Mouse (Mus musculus): ENCODE results near the gene Zcwpw1. TPM values are rescaled to one million over a fixed set of nuclear protein-coding genes. Genes with fewer than 3 reads are reported as not detected.
"Not testable (repeated sequence)": the region's sequence is repeated elsewhere in the genome, so short reads cannot be mapped to it uniquely, and the experiment has no call there.

Gene Zcwpw1
- polyA plus RNA-seq, 1 experiment, result 11.3 TPM

DNA sequence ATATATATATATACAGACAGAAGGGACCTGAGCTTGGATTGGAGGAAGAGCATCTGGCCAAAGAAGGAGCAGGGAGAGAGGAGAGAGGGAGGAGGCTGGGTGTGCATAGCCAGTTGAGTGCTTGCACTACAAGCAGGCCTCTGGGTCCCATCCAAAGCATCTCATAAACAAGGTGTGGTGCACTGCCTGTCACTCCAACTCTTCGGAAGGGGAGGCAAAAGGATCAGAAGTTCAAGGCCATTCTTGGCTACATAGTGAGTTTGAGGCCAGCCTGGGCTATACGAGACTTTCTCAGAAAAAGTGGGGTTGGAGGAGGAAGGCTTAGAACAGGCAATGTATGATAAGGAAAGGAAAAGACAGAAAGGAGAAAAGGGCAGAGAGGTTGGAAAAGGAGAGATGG, 38.4 kb downstream of the Zcwpw1 start:
- H3K4me1 ChIP-seq (ENCODE audit: control insufficient read depth, insufficient read depth, low read length), result no peaks in the 10 kb centered on the region
- no peak overlapping the region for H3K27ac ChIP-seq (ENCODE audit: insufficient read depth, low read length)
- no peak for TF ChIP-seq POLR2A (IDR thresholded peaks at IDR 0.05; ENCODE audit: extremely low read depth, insufficient read depth, low read length)
- TF ChIP-seq CTCF (IDR thresholded peaks at IDR 0.05; ENCODE audit: extremely low read depth, insufficient read depth, low read length), result no peak
- H3K4me3 ChIP-seq (ENCODE audit: insufficient read depth, low read length), result no peak overlapping the region

DNA sequence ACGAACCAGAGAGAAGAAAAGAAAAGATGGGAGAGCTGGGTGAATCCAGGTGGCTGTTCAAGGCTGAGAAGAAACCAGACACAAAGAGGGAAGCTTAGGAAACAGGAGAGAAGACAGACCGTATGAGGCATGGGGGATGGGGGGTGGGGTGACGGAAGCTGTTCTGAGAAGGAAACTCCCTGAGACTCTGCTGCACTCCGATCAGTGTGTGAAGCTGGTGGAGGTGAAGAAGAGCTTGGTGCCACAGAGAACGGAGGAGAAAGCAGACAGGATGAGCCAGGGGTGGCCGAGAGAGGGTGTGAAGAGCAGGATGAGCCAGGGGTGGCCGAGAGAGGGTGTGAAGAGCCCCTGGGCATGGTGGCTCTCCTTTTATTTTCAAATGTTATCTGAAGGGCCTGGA, 38.8 kb downstream of the Zcwpw1 start:
- no peak for TF ChIP-seq CTCF (IDR thresholded peaks at IDR 0.05; ENCODE audit: extremely low read depth, insufficient read depth, low read length)
- TF ChIP-seq POLR2A (IDR thresholded peaks at IDR 0.05; ENCODE audit: extremely low read depth, insufficient read depth, low read length), result no peak
- H3K4me3 ChIP-seq (ENCODE audit: insufficient read depth, low read length), result no peak overlapping the region
- H3K4me1 ChIP-seq (ENCODE audit: control insufficient read depth, insufficient read depth, low read length), result no peaks in the 10 kb centered on the region
- H3K27ac ChIP-seq (ENCODE audit: insufficient read depth, low read length), result no peak overlapping the region

DNA sequence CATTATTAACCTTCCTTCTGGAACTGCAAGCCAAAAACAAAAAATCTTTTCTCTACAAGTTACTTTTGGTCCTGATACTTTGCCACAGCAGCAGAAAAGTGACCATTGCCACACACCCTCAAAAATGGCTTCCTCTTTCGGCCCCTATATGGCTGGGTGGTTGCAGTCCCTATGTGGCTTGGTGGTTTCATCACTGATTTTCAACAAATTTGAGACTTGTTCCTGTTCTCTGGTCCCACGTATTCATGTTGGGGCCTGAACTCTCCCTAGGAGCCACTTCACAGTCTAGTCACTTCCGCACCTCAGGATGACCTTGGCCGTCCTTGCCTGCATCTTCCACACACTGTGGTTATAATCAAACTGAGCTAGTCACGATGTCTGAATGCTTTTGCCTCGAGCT, 41.1 kb downstream of the Zcwpw1 start:
- no peak for TF ChIP-seq POLR2A (IDR thresholded peaks at IDR 0.05; ENCODE audit: extremely low read depth, insufficient read depth, low read length)
- no peak for TF ChIP-seq CTCF (IDR thresholded peaks at IDR 0.05; ENCODE audit: extremely low read depth, insufficient read depth, low read length)
- no peak overlapping the region for H3K4me3 ChIP-seq (ENCODE audit: insufficient read depth, low read length)
- H3K27ac ChIP-seq (ENCODE audit: insufficient read depth, low read length), result no peak overlapping the region
- no peaks in the 10 kb centered on the region for H3K4me1 ChIP-seq (ENCODE audit: control insufficient read depth, insufficient read depth, low read length)

DNA sequence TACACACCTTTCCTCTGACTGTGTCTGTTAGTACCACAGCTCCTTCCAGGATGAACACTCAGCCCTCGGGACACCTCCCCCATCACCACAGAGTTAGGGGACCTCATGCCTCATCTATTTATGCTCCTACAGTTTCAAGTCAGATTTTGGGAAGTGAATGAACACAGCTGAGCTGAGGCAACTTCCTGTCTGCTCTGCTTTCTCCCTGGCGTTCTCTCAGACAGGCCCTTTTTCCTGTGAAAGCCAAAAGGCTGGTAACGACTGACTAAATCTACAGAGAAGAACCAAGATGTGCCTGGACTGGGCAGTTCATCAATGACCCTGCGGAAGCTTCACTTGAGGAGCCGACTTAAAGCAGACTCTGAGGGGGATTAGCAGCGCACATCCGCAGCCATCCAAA, 42.6 kb downstream of the Zcwpw1 start:
- H3K27ac ChIP-seq (ENCODE audit: insufficient read depth, low read length), result 0 out of 2 replicates have a peak overlapping the region, but pooled peaks have one; percentile 5
- TF ChIP-seq POLR2A (IDR thresholded peaks at IDR 0.05; ENCODE audit: extremely low read depth, insufficient read depth, low read length) (no peak), CTCF (IDR thresholded peaks at IDR 0.05; ENCODE audit: extremely low read depth, insufficient read depth, low read length) (no peak)

DNA sequence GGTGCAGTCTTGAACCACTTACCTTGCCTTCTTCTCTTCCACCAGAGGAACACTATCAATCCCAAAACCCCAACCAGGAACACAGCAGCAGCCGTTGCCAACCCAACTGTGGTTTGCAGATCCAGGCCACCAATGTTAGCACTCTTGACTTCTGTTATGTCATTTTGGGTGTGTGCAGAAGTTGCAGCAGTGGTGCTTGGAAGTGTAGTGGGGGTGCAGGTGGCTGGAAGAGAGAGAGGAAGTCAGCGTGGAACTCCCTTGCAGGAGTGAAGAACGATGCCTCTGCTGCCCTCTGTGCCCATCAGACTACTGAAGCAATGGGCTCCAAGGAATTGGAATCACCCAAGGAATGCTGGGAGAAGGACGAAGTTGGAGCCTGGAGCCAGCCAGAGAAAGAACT, 43.5 kb downstream of the Zcwpw1 start:
- no peak for TF ChIP-seq POLR2A (IDR thresholded peaks at IDR 0.05; ENCODE audit: extremely low read depth, insufficient read depth, low read length)
- no peak for TF ChIP-seq CTCF (IDR thresholded peaks at IDR 0.05; ENCODE audit: extremely low read depth, insufficient read depth, low read length)

More for the DNA sequence above, 42.6 kb downstream of the Zcwpw1 start:
- no peak overlapping the region for H3K4me3 ChIP-seq (ENCODE audit: insufficient read depth, low read length)
- H3K4me1 ChIP-seq (ENCODE audit: control insufficient read depth, insufficient read depth, low read length), result no peaks in the 10 kb centered on the region

DNA sequence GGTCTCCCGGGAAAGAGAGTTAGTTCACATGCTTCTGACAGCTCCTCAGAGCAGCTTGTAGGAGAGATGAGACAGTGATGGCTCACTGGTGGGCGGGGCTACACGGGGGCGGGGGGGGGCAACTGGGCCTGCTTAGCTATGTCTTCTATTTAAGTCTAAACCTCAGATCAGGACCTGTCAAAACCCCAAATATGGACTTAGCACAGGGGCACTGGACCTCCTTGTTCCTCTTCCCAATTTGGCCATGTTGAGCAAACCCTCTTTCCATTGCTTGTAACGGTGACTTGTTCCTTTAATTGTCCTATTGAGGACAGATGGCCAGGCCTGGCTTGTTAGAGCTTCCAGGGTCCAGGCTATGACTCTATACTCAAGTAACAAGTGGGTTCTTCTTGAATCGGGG, 43.9 kb downstream of the Zcwpw1 start:
- TF ChIP-seq CTCF (IDR thresholded peaks at IDR 0.05; ENCODE audit: extremely low read depth, insufficient read depth, low read length), result no peak
- no peak for TF ChIP-seq POLR2A (IDR thresholded peaks at IDR 0.05; ENCODE audit: extremely low read depth, insufficient read depth, low read length)
- Histone ChIP-seq H3K27ac (ENCODE audit: insufficient read depth, low read length) (no peak overlapping the region), H3K4me1 (ENCODE audit: control insufficient read depth, insufficient read depth, low read length) (no peaks in the 10 kb centered on the region), H3K4me3 (ENCODE audit: insufficient read depth, low read length) (no peak overlapping the region)

More for the DNA sequence above, 43.5 kb downstream of the Zcwpw1 start:
- Histone ChIP-seq H3K4me1 (ENCODE audit: control insufficient read depth, insufficient read depth, low read length) (no peaks in the 10 kb centered on the region), H3K4me3 (ENCODE audit: insufficient read depth, low read length) (no peak overlapping the region), H3K27ac (ENCODE audit: insufficient read depth, low read length) (peak overlapping the region; percentile 5; the same call in 1 of the 2 replicates)

DNA sequence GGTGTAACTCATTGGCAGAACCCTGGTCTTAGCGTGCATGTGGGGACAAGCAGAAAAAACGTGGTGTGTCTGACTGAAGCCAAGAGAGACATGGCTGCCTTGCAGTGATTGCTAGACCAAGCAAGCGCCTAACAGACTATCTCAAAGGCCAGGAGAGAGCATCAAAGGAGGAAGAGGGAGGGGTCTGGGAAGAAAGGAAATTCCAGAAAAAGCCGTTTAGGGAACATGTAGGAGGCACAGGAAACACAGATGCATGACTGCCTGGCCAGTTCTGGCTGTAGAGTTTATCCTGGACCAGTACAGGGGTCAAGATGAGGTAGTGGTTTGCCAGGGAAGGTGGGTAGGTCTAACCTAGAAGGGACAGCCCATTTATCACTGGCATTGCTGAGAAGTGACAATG, 45.9 kb downstream of the Zcwpw1 start:
- TF ChIP-seq CTCF (IDR thresholded peaks at IDR 0.05; ENCODE audit: extremely low read depth, insufficient read depth, low read length) (no peak), POLR2A (IDR thresholded peaks at IDR 0.05; ENCODE audit: extremely low read depth, insufficient read depth, low read length) (no peak)
- Histone ChIP-seq H3K27ac (ENCODE audit: insufficient read depth, low read length) (no peak overlapping the region), H3K4me3 (ENCODE audit: insufficient read depth, low read length) (no peak overlapping the region), H3K4me1 (ENCODE audit: control insufficient read depth, insufficient read depth, low read length) (no peaks in the 10 kb centered on the region)

DNA sequence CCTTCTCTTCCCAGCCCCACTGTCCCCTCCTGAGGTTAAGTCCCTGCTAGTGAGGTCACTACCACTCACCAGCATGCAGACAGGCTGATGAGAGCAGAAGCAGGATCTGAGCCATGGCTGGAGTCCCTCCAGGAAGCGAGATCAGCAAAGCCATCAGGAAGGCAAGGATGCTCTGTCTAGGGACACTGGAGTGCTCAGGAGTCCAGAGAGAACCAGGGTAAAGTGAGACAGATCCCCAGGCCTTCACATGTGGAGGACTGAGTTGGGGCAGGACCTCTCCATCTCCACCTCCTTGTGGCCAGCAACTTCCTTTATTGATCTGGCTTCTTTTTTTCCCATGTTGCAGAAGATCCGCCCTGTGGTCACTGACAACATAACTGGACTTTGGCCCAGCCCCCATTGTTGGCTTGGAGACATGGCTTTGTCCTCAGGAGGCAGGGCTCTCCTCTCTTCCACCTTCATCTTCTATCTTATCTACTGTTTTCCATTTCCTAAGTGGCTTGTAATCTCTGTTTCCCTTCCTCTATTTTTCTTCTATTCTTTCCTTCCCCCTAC, 48.4 kb downstream of the Zcwpw1 start, which contains the start of gene Pilra:
Pilra (minus strand) TSS at position 316 of the 555 bp plus-strand sequence.
- not testable (repeated sequence) for H3K4me3 ChIP-seq (ENCODE audit: insufficient read depth, low read length); H3K4me1 ChIP-seq (ENCODE audit: control insufficient read depth, insufficient read depth, low read length); H3K27ac ChIP-seq (ENCODE audit: insufficient read depth, low read length)

DNA sequence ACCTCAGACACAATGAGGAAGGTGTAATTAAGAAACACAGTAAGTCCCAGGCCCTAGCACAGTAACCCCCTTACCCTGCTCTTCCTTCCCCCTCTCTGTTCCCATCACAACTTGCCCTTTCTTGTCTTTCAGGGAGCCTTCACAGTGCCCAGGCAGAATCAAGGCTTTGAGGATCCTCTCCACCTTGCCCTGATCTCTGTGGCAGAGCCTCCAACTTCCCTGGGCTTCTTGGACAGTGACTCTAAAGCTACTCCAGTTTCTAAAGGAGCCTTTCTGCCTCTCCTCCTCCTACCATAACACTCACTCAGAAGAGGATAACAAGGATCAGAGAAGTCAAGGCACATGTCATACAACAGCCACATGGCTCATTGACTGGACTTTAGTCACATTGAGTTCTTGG, 49.0 kb downstream of the Zcwpw1 start:
- TF ChIP-seq CTCF (IDR thresholded peaks at IDR 0.05; ENCODE audit: extremely low read depth, insufficient read depth, low read length) (no peak), POLR2A (IDR thresholded peaks at IDR 0.05; ENCODE audit: extremely low read depth, insufficient read depth, low read length) (no peak)
- Histone ChIP-seq H3K4me1 (ENCODE audit: control insufficient read depth, insufficient read depth, low read length) (no peaks in the 10 kb centered on the region), H3K27ac (ENCODE audit: insufficient read depth, low read length) (no peak overlapping the region), H3K4me3 (ENCODE audit: insufficient read depth, low read length) (no peak overlapping the region)

DNA sequence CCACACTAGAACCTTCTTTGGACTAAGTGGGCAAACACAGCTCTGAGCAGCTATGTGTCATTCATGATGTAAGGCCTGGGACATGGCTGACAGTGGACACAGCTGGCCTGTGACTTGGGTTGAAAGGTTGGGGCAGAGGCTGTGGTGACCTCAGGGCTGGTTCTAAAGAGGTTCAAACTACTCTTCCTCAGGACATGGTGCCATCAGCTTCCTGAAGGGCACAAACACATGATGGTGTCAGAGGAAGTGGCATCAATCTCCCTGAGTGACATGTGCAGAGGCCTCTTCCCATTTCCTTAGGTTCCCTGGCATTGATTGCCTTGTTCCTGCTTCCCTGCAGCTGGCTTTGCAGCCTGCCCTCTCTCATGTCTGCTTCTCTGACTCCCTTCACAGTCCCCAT, 49.5 kb downstream of the Zcwpw1 start:
- H3K4me1 ChIP-seq (ENCODE audit: control insufficient read depth, insufficient read depth, low read length); H3K4me3 ChIP-seq (ENCODE audit: insufficient read depth, low read length); H3K27ac ChIP-seq (ENCODE audit: insufficient read depth, low read length): not testable (repeated sequence)

- H3K4me1 ChIP-seq (ENCODE audit: control insufficient read depth, insufficient read depth, low read length); H3K4me3 ChIP-seq (ENCODE audit: insufficient read depth, low read length); H3K27ac ChIP-seq (ENCODE audit: insufficient read depth, low read length): not testable (repeated sequence)
Observed at GRCm38 (mm10) chr5:137850313-137850712, 62.7 kb downstream of the Zcwpw1 start.

DNA sequence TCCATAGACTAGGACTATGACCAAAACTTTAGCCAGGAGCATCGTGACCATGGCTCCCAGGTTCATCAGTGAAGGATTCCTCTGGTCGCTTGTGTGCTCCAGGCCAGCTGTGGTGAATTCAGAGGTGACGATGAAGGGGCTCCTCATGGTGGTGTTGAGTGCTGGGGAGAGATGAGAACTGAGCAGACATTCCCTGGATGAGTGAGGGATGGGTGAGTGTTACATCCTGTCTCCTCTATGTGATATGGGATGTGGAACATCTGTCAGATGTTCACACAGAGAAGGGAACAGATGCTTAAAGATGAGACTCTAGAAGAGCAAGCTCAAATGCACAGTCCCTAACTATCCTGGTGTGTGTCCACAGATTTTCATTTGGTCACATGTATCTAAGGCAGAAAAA, 67.3 kb downstream of the Zcwpw1 start:
- not testable (repeated sequence) for H3K27ac ChIP-seq (ENCODE audit: insufficient read depth, low read length); H3K4me1 ChIP-seq (ENCODE audit: control insufficient read depth, insufficient read depth, low read length)

DNA sequence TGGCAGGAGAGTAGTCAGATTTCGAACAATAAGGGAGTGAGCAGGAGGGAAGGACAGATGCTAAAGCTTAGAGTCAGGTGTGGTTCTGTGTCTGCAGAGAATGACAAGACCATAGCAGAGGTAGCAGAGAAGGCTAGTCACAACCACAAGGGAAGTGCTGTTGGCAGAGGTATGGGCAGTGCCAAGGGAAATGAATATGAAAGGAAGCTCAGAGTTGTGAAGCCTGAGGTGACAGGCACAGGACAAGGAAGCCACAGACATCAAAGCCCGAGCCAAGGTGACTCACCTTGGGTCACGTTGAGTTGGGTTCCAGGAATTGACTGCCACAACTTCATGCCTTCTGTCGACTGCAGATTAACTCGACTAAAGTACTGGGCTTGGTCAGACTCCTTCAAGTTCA, 69.3 kb downstream of the Zcwpw1 start:
- not testable (repeated sequence) for H3K4me3 ChIP-seq (ENCODE audit: insufficient read depth, low read length); H3K4me1 ChIP-seq (ENCODE audit: control insufficient read depth, insufficient read depth, low read length); H3K27ac ChIP-seq (ENCODE audit: insufficient read depth, low read length)

More for the DNA sequence above, 67.3 kb downstream of the Zcwpw1 start:
- H3K4me3 ChIP-seq (ENCODE audit: insufficient read depth, low read length), result not testable (repeated sequence)

DNA sequence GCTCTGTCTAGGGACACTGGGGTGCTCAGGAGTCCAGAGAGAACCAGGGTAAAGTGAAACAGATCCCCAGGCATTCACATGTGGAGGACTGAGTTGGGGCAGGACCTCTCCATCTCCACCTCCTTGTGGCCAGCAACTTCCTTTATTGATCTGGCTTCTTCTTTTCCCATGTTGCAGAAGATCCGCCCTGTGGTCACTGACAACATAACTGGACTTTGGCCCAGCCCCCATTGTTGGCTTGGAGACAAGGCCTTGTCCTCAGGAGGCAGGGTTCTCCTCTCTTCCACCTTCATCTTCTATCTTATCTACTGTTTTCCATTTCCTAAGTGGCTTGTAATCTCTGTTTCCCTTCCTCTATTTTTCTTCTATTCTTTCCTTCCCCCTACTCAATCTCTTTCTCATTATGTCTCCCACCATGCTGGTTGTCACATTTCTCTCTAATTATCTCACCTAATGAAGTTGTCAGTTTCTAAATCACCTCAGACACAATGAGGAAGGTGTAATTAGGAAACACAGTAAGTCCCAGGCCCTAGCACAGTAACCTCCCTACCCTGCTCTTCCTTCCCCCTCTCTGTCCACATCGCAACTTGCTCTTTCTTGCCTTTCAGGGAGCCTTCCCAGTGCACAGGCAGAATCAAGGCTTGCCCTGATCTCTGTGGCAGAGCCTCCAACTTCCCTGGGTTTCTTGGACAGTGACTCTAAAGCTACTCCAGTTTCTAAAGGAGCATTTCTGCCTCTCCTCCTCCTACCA, 70.5 kb downstream of the Zcwpw1 start, which contains the start of gene Pilrb1:
Pilrb1 (minus strand) TSS at position 147 of the 751 bp plus-strand sequence.
- not testable (repeated sequence) for H3K4me3 ChIP-seq (ENCODE audit: insufficient read depth, low read length); H3K4me1 ChIP-seq (ENCODE audit: control insufficient read depth, insufficient read depth, low read length); H3K27ac ChIP-seq (ENCODE audit: insufficient read depth, low read length)

Data from cortical plate, adult 2 months (tissue).